Mouse (Mus musculus) gonadal fat pad, adult 2 months (tissue): Measurements from ENCODE around the gene Gm20826. TPM values are rescaled to one million over a fixed set of nuclear protein-coding genes. Genes with fewer than 3 reads are reported as not detected.
"Not testable (repeated sequence)": the region's sequence is repeated elsewhere in the genome, so short reads cannot be mapped to it uniquely, and the experiment has no call there.

Experiments used
- DNase-seq: peaks from one replicate; pipeline ENCODE4 v3.0.0-alpha.2; 2012; ENCODE audit warnings: low read depth
- polyA plus RNA-seq: library from polyadenylated mRNA; depleted of rRNA; stranded (reverse); fragments of >200 nt; gene quantifications from 2 replicates; pipeline ENCODE4 v1.2.3, GENCODE M21; 2012; rRNA removed

Gm20826 gene
- polyA plus RNA-seq: not detected in 2 replicates

- DNase-seq: not testable (repeated sequence)
Observed at GRCm38 (mm10) chrY:7638389-7638788, at the start of gene Gm20826. Gene Gm20826 (minus strand): TSS chrY:7638489.

Other genes with a start within 250 kb of the Gm20826 start
- not detected in 2 replicates for gene Gm21788, start 233.5 kb downstream of the Gm20826 start, polyA plus RNA-seq
- gene Gm28576, start 84.5 kb upstream of the Gm20826 start, polyA plus RNA-seq: not detected in 2 replicates